Mouse (Mus musculus) bone marrow macrophage, adult 2 months (primary cell): ENCODE results near the gene Cd44.

Experiments used
- CTCF ChIP-seq: IDR thresholded peaks from 2 replicates; pipeline ENCODE4 v1.5.1; 2012; ENCODE audit warnings: low read depth, mild to moderate bottlenecking, low read length, moderate library complexity
- POLR2A ChIP-seq: IDR thresholded peaks from 2 replicates; pipeline ENCODE4 v1.6.1; 2012; ENCODE audit warnings: mild to moderate bottlenecking, low read depth, low read length, borderline replicate concordance

- TF ChIP-seq CTCF = no peak
- no peak for TF ChIP-seq POLR2A
Observed at GRCm38 (mm10) chr2:102785696-102786095, 115.8 kb downstream of the Cd44 start.
